Mouse (Mus musculus): Measurements from ENCODE around the gene Fgfr2.
"Not testable (repeated sequence)": the region's sequence is repeated elsewhere in the genome, so short reads cannot be mapped to it uniquely, and the experiment has no call there.

- TF ChIP-seq CTCF (IDR thresholded peaks at IDR 0.05; ENCODE audit: borderline replicate concordance, insufficient read depth, low read length); POLR2A (IDR thresholded peaks at IDR 0.05; ENCODE audit: low read depth, low read length): not testable (repeated sequence)
These were observed 620.7 kb downstream of the Fgfr2 start for GRCm38 (mm10) chr7:132502445-132502844.
